Mouse (Mus musculus) small intestine, adult 10 weeks (tissue): ENCODE results near the gene Setd1a. TPM values are rescaled to one million over a fixed set of nuclear protein-coding genes. Genes with fewer than 3 reads are reported as not detected.

Source experiments
- polyA plus RNA-seq: library from polyadenylated mRNA; stranded (reverse); fragments of 350-450 nt; fragmentation: Illumina TruSeq; extraction: RNeasy Lipid Tissue Mini Kit (QIAGEN cat#74804); gene quantifications from one replicate; pipeline ENCODE4 v1.2.3, GENCODE M21; 2014; ENCODE audit warnings: low replicate concordance

The Setd1a gene
- 3.5 TPM for polyA plus RNA-seq

GRCm38 (mm10) chr7:127776426-127776825, at the start of gene Setd1a:
Gene Setd1a (plus strand): TSS chr7:127776670.

GRCm38 (mm10) chr7:127732066-127732465, 44.4 kb upstream of the Setd1a start, which contains the start of gene Ctf2:
Gene Ctf2 (minus strand): TSS chr7:127732166.

GRCm38 (mm10) chr7:127744366-127745045, 32.0 kb upstream of the Setd1a start, which contains the start of gene Fbxl19:
Gene Fbxl19 (plus strand): TSS chr7:127744543.

GRCm38 (mm10) chr7:127769651-127770038, 6.8 kb upstream of the Setd1a start, which contains the start of gene Orai3:
Gene Orai3 (plus strand): TSS chr7:127769815.

GRCm38 (mm10) chr7:127785308-127785707, 8.8 kb downstream of the Setd1a start, which contains the start of gene Gm49388:
Gene Gm49388 (plus strand): TSS chr7:127785608.

GRCm38 (mm10) chr7:127800435-127801009, 24.1 kb downstream of the Setd1a start, which contains the start of gene Hsd3b7:
Gene Hsd3b7 (plus strand): TSS chr7:127800604.

GRCm38 (mm10) chr7:127824176-127824871, 47.9 kb downstream of the Setd1a start, which contains the start of the genes Stx4a and Stx1b:
Gene Stx4a (plus strand): TSS chr7:127824294.
Gene Stx1b (minus strand): TSS chr7:127824549.

Other genes starting within 250 kb of the Setd1a start
- gene Tmem265, start 215.3 kb upstream of the Setd1a start, polyA plus RNA-seq, result not detected
- gene Phkg2, start 203.3 kb upstream of the Setd1a start, polyA plus RNA-seq, result 18.3 TPM
- not detected for gene Ccdc189, start 188.1 kb upstream of the Setd1a start, polyA plus RNA-seq
- gene Rnf40, start 187.9 kb upstream of the Setd1a start, polyA plus RNA-seq, result 0.82 TPM
- gene Zfp629, start 160.9 kb upstream of the Setd1a start, polyA plus RNA-seq, result 4.8 TPM
- 1.2 TPM for gene Bcl7c, start 67.7 kb upstream of the Setd1a start, polyA plus RNA-seq
- 0.74 TPM for gene Ctf1, start 63.9 kb upstream of the Setd1a start, polyA plus RNA-seq
- not detected for gene Ctf2, start 44.5 kb upstream of the Setd1a start, polyA plus RNA-seq
- 0.11 TPM for gene Fbxl19, start 32.1 kb upstream of the Setd1a start, polyA plus RNA-seq
- gene Orai3, start 6.9 kb upstream of the Setd1a start, polyA plus RNA-seq, result 0.63 TPM
- not detected for gene Gm49388, start 8.9 kb downstream of the Setd1a start, polyA plus RNA-seq
- 14.6 TPM for gene Hsd3b7, start 23.9 kb downstream of the Setd1a start, polyA plus RNA-seq
- 11.9 TPM for gene Stx4a, start 47.6 kb downstream of the Setd1a start, polyA plus RNA-seq
- 0.30 TPM for gene Stx1b, start 47.9 kb downstream of the Setd1a start, polyA plus RNA-seq
- 4.9 TPM for gene Zfp646, start 99.6 kb downstream of the Setd1a start, polyA plus RNA-seq
- 0.52 TPM for gene Zfp668, start 100.2 kb downstream of the Setd1a start, polyA plus RNA-seq
- not detected for gene Prss53, start 114.3 kb downstream of the Setd1a start, polyA plus RNA-seq
- gene Gm21974, start 118.8 kb downstream of the Setd1a start, polyA plus RNA-seq, result not detected
- gene Vkorc1, start 118.9 kb downstream of the Setd1a start, polyA plus RNA-seq, result 24.9 TPM
- gene Bckdk, start 127.4 kb downstream of the Setd1a start, polyA plus RNA-seq, result 1.1 TPM
- gene Kat8, start 135.8 kb downstream of the Setd1a start, polyA plus RNA-seq, result 5.7 TPM
- 0.26 TPM for gene Prss8, start 153.4 kb downstream of the Setd1a start, polyA plus RNA-seq
- not detected for gene Prss36, start 170.1 kb downstream of the Setd1a start, polyA plus RNA-seq
- 567 TPM for gene Fus, start 190.8 kb downstream of the Setd1a start, polyA plus RNA-seq
- 89.0 TPM for gene Pycard, start 217.2 kb downstream of the Setd1a start, polyA plus RNA-seq
- gene Trim72, start 227.3 kb downstream of the Setd1a start, polyA plus RNA-seq, result not detected